29 mouse cellular contexts compared by ENCODE assay signal in genomic region chr15:78594831-78595230, GRCm38 (mm10). TPM values are rescaled to one million over a fixed set of nuclear protein-coding genes. Genes with fewer than 3 reads are reported as not detected.
A peak's percentile ranks its signal among the peaks of the same experiment; 100 is the strongest.
DNase-seq lines count a peak whose midpoint lies in the region; ATAC-seq and TF ChIP-seq lines count a peak whose summit lies in the region.
"Had no signal": no experiment of that assay in that cellular context is flagged by ENCODE, and none has a peak within 500 bp of the region (broad histone marks: within the 10 kb centered on the region; RNA-seq: fewer than 3 reads in every experiment).

No protein-coding gene starts in this region.

- H3K4me2 ChIP-seq in lung, postnatal 0 days (replicated peaks; ENCODE audit: low read depth, low read length): no peak overlapping the region
- H3K4me2 ChIP-seq: embryonic facial prominence, embryonic 13.5 days; forebrain, embryonic 13.5 days; heart, embryonic 11.5 days; hindbrain, embryonic 15.5 days; limb, embryonic 15.5 days; liver, embryonic 15.5 days; midbrain, embryonic 11.5 days had no signal

- no peaks in the 10 kb centered on the region for H3K9me3 ChIP-seq in lung, postnatal 0 days (ENCODE audit: low read length)
- H3K9me3 ChIP-seq: embryonic facial prominence, embryonic 13.5 days; forebrain, embryonic 13.5 days; hindbrain, embryonic 15.5 days; limb, embryonic 15.5 days; liver, embryonic 15.5 days had no signal

- WGBS in lung, postnatal 0 days: 66% methylated on average over 2 of the region's 2 CpGs
- 57% methylated on average over 2 of the region's 2 CpGs for WGBS in lung, adult 2 months

- H3K4me1 ChIP-seq in lung, postnatal 0 days (ENCODE audit: insufficient read depth, low read depth, low read length): no peaks in the 10 kb centered on the region
- peaks cover 2% of the 10 kb centered on the region; the same call in 1 of the 2 replicates for H3K4me1 ChIP-seq in lung, adult 2 months (ENCODE audit: control insufficient read depth, insufficient read depth, low read length)
- H3K4me1 ChIP-seq: forebrain, embryonic 13.5 days; hindbrain, embryonic 15.5 days; limb, embryonic 15.5 days had no signal

- no peak for TF ChIP-seq POLR2A in lung, adult 2 months (IDR thresholded peaks at IDR 0.05; ENCODE audit: borderline replicate concordance, extremely low read depth, low read depth, low read length)

- DNase-seq in lung, postnatal 0 days (ENCODE audit: low spot score): peak; percentile 37
- DNase-seq in lung, adult 2 months: no peak
- peak; percentile 80 for DNase-seq in CD4-positive, CD25-positive, alpha-beta regulatory T cell, adult 2 months (ENCODE audit: low read depth, low spot score)
- peak; percentile 91 for DNase-seq in induced T-regulatory cell, adult 2 months (ENCODE audit: low read depth)
- DNase-seq in natural killer cell, adult 2 months (ENCODE audit: low spot score in 2 of 2): peak; percentile 43 to 48
- no peak for DNase-seq in spleen, postnatal 10 days (ENCODE audit: low spot score in 2 of 2)
- DNase-seq in testis, postnatal 14 days (ENCODE audit: low spot score): no peak
- DNase-seq: adrenal gland, postnatal 10 days; cerebellum, adult 8-10 months; cerebellum, postnatal 36 days; embryo, embryonic 11 days; gastrocnemius, postnatal 10 days; heart, adult 11 months; kidney, adult 18-20 months; left cerebral cortex, postnatal 4 days; retina, postnatal 1 day; thymus, adult 2 months had no signal

- no peaks in the 10 kb centered on the region for H3K36me3 ChIP-seq in lung, postnatal 0 days (ENCODE audit: insufficient read depth, low read length)
- H3K36me3 ChIP-seq: embryonic facial prominence, embryonic 13.5 days; hindbrain, embryonic 15.5 days; limb, embryonic 15.5 days; liver, embryonic 15.5 days had no signal

- no peak overlapping the region for H3K4me3 ChIP-seq in lung, postnatal 0 days (ENCODE audit: low read depth, low read length)
- H3K4me3 ChIP-seq in lung, adult 2 months (replicated peaks; ENCODE audit: extremely low read depth, low read depth, low read length): no peak overlapping the region
- H3K4me3 ChIP-seq: embryonic facial prominence, embryonic 13.5 days; erythroblast, embryonic 14.5 days; forebrain, embryonic 13.5 days; hindbrain, embryonic 15.5 days; limb, embryonic 15.5 days; liver, embryonic 15.5 days had no signal

- H3K27ac ChIP-seq in lung, postnatal 0 days (ENCODE audit: low read length): no peak overlapping the region
- H3K27ac ChIP-seq: embryonic facial prominence, embryonic 13.5 days; forebrain, embryonic 13.5 days; hindbrain, embryonic 15.5 days; kidney, postnatal 0 days; limb, embryonic 15.5 days; liver, embryonic 15.5 days had no signal

- H3K27me3 ChIP-seq in lung, postnatal 0 days (replicated peaks; ENCODE audit: insufficient read depth, low read length): no peaks in the 10 kb centered on the region
- H3K27me3 ChIP-seq: embryonic facial prominence, embryonic 13.5 days; forebrain, embryonic 13.5 days; hindbrain, embryonic 15.5 days; limb, embryonic 15.5 days; liver, embryonic 15.5 days had no signal

- TF ChIP-seq EP300 in lung, postnatal 0 days (IDR thresholded peaks at IDR 0.05): 0 out of 2 replicates have a peak, but pooled peaks have one; percentile 11

- H3K9ac ChIP-seq in lung, postnatal 0 days (replicated peaks; ENCODE audit: low read depth): no peak overlapping the region
- H3K9ac ChIP-seq: embryonic facial prominence, embryonic 13.5 days; forebrain, embryonic 13.5 days; hindbrain, embryonic 15.5 days; limb, embryonic 15.5 days; liver, embryonic 15.5 days had no signal

- ATAC-seq in lung, postnatal 0 days: peak; percentile 18; the same call in 1 of the 2 replicates
- no peak for ATAC-seq in granulocyte monocyte progenitor cell, adult 5-6 weeks (replicated peaks; ENCODE audit: poor library complexity, severe bottlenecking)
- ATAC-seq: forebrain, embryonic 13.5 days; Patski had no signal

- TF ChIP-seq CTCF in lung, postnatal 0 days (IDR thresholded peaks at IDR 0.05): no peak
- TF ChIP-seq CTCF in lung, adult 2 months (IDR thresholded peaks at IDR 0.05; ENCODE audit: insufficient read depth, low read length): no peak

RNA-seq across cellular contexts. Expression of gene Cyth4, which starts 2.0 kb away (rescaled TPM):
- 14.5 and 16.1 TPM in 2 replicates for polyA plus RNA-seq in lung, postnatal 0 days (2015; fragmentation: Nextera tagmentation; extraction: Ambion mirVana)
- polyA plus RNA-seq in lung, adult 2 months (2012; rRNA removed): 42.8 and 45.5 TPM in 2 replicates
- 62.3 and 66.3 TPM in 2 replicates for total RNA-seq in granulocyte monocyte progenitor cell, adult 5-6 weeks (2014; fragmentation: Nextera tagmentation)
- 46.0 and 60.5 TPM in 2 replicates for total RNA-seq in granulocyte monocyte progenitor cell, adult 5-6 weeks (2017)

RNA-seq across cellular contexts. Expression of gene Rac2, which starts 22.2 kb away (rescaled TPM):
- polyA plus RNA-seq in lung, postnatal 0 days (2015; fragmentation: Nextera tagmentation; extraction: Ambion mirVana): 29.7 and 32.1 TPM in 2 replicates
- 145 and 187 TPM in 2 replicates for polyA plus RNA-seq in lung, adult 2 months (2012; rRNA removed)
- 325 and 431 TPM in 2 replicates for total RNA-seq in granulocyte monocyte progenitor cell, adult 5-6 weeks (2014; fragmentation: Nextera tagmentation)
- total RNA-seq in granulocyte monocyte progenitor cell, adult 5-6 weeks (2017): 94.7 and 105 TPM in 2 replicates
- polyA plus RNA-seq: Patski had no signal

RNA-seq across cellular contexts. Expression of gene Sstr3, which starts 50.3 kb away (rescaled TPM):
- polyA plus RNA-seq in lung, postnatal 0 days (2015; fragmentation: Nextera tagmentation; extraction: Ambion mirVana): 0.06 and 0.10 TPM in 2 replicates
- 0.02 and 0.03 TPM in 2 replicates for polyA plus RNA-seq in lung, adult 2 months (2012; rRNA removed)
- not detected in 2 replicates for total RNA-seq in granulocyte monocyte progenitor cell, adult 5-6 weeks (2014; fragmentation: Nextera tagmentation)
- not detected in 2 replicates for total RNA-seq in granulocyte monocyte progenitor cell, adult 5-6 weeks (2017)
- total RNA-seq: hematopoietic stem cell, adult 5-6 weeks had no signal
- polyA plus RNA-seq: embryonic facial prominence, embryonic 13.5 days; erythroblast, embryonic 14.5 days; liver, embryonic 15.5 days; midbrain, embryonic 11.5 days had no signal

Comparison
In these comparisons a context has a peak if more than half of its experiments do, and no peak if none do; other contexts are left out.
1. DNase-seq: peak in lung, postnatal 0 days (single experiment), CD4-positive, CD25-positive, alpha-beta regulatory T cell, adult 2 months (single experiment), induced T-regulatory cell, adult 2 months (single experiment) and natural killer cell, adult 2 months (2 of 2); none in lung, adult 2 months (single experiment), spleen, postnatal 10 days (0 of 2) and testis, postnatal 14 days (single experiment).